Mouse (Mus musculus) MEL (cell line): ENCODE measurements around the gene Myh10. TPM values are rescaled to one million over a fixed set of nuclear protein-coding genes. Genes with fewer than 3 reads are reported as not detected.

ENCODE experiments used
- DNase-seq: peaks from one replicate; pipeline ENCODE4 v3.0.0; 2011; ENCODE audit warnings: low read depth, low spot score
- H3K27ac ChIP-seq: 2 replicates; pipeline ENCODE4 v1.5.1; 2012; ENCODE audit warnings: low read depth, mild to moderate bottlenecking, control low read depth, low read length, moderate library complexity; ENCODE audit not compliant: control insufficient read depth
- H3K27me3 ChIP-seq, 2 experiments: fragments of 150-350 bp in 1 of 2; sonication (generic) in 1 of 2; 2 replicates each; pipeline ENCODE4 v1.6.1; 2012; ENCODE audit warnings: low read length in 2 of 2, mild to moderate bottlenecking in 2 of 2, improper control_type of control experiment in 1 of 2, moderate library complexity in 1 of 2; ENCODE audit not compliant: insufficient read depth in 2 of 2, control insufficient read depth in 1 of 2
- H3K36me3 ChIP-seq, 2 experiments: 2 replicates each; pipeline ENCODE4 v1.6.1; 2012 to 2014; ENCODE audit warnings: low read length in 2 of 2, improper control_type of control experiment in 1 of 2, inconsistent platforms in 1 of 2, mild to moderate bottlenecking in 1 of 2; ENCODE audit not compliant: insufficient read depth in 2 of 2, control insufficient read depth in 1 of 2
- H3K4me1 ChIP-seq, 2 experiments: fragments of 150-350 bp in 1 of 2; sonication (generic) in 1 of 2; 2 replicates each; pipeline ENCODE4 v1.6.1; 2012; ENCODE audit warnings: low read length in 2 of 2, improper control_type of control experiment in 1 of 2, mild to moderate bottlenecking in 1 of 2; ENCODE audit not compliant: insufficient read depth in 2 of 2, control insufficient read depth in 1 of 2
- H3K4me3 ChIP-seq, 2 experiments: fragments of 150-350 bp in 1 of 2; sonication (generic) in 1 of 2; 2 replicates each; pipeline ENCODE4 v1.5.1; 2012; ENCODE audit warnings: low read depth in 2 of 2, low read length in 2 of 2, mild to moderate bottlenecking in 2 of 2, moderate library complexity in 2 of 2, control low read depth in 1 of 2, improper control_type of control experiment in 1 of 2; ENCODE audit not compliant: control insufficient read depth in 1 of 2, insufficient read depth in 1 of 2
- H3K79me2 ChIP-seq: 2 replicates; pipeline ENCODE4 v1.6.1; 2012; ENCODE audit warnings: mild to moderate bottlenecking, low read length, moderate library complexity; ENCODE audit not compliant: control insufficient read depth, poor library complexity, insufficient read depth
- H3K9ac ChIP-seq: 2 replicates; pipeline ENCODE4 v1.6.1; 2012; ENCODE audit warnings: low read depth, mild to moderate bottlenecking, control low read depth, low read length, moderate library complexity; ENCODE audit not compliant: control insufficient read depth, poor library complexity, severe bottlenecking
- H3K9me3 ChIP-seq: fragments of 150-350 bp; sonication (generic); replicated peaks from 2 replicates; pipeline ENCODE4 v1.6.1; 2012; ENCODE audit warnings: mild to moderate bottlenecking, low read length, improper control_type of control experiment, moderate library complexity; ENCODE audit not compliant: insufficient read depth
- CTCF ChIP-seq, 3 experiments: IDR thresholded peaks in 2 of 3; conservative IDR thresholded peaks in 1 of 3; 2 replicates each; pipeline ENCODE4 v1.5.1; 2011 to 2012; ENCODE audit warnings: low read length in 3 of 3, low read depth in 2 of 3, mild to moderate bottlenecking in 2 of 3, improper control_type of control experiment in 1 of 3, inconsistent platforms in 1 of 3, mixed read lengths in 1 of 3, moderate library complexity in 1 of 3; ENCODE audit not compliant: control insufficient read depth in 1 of 3, insufficient read depth in 1 of 3, poor library complexity in 1 of 3, severe bottlenecking in 1 of 3
- ELF1 ChIP-seq: IDR thresholded peaks from 2 replicates; pipeline ENCODE4 v1.6.1; 2014; ENCODE audit warnings: low read depth, mild to moderate bottlenecking, inconsistent platforms, low read length, improper control_type of control experiment, moderate library complexity
- EP300 ChIP-seq, 2 experiments: IDR thresholded peaks; 2 replicates each; pipeline ENCODE4 v1.6.1; 2011; ENCODE audit warnings: improper control_type of control experiment in 2 of 2, low read length in 2 of 2, low read depth in 1 of 2, mild to moderate bottlenecking in 1 of 2
- GATA1 ChIP-seq: IDR thresholded peaks from 2 replicates; pipeline ENCODE4 v1.6.1; 2011; ENCODE audit warnings: low read depth, low read length, improper control_type of control experiment
- MAFK ChIP-seq: IDR thresholded peaks from 2 replicates; pipeline ENCODE4 v1.6.1; 2011; ENCODE audit warnings: low read depth, mild to moderate bottlenecking, low read length, improper control_type of control experiment, borderline replicate concordance
- MAX ChIP-seq: IDR thresholded peaks from 2 replicates; pipeline ENCODE4 v1.6.1; 2011; ENCODE audit warnings: low read length, improper control_type of control experiment
- MEF2A ChIP-seq: IDR thresholded peaks from 2 replicates; pipeline ENCODE4 v1.6.1; 2014; ENCODE audit warnings: low read depth, mild to moderate bottlenecking, inconsistent platforms, low read length, improper control_type of control experiment; ENCODE audit not compliant: poor library complexity, insufficient replicate concordance, severe bottlenecking; ENCODE audit errors: extremely low read depth
- MXI1 ChIP-seq: IDR thresholded peaks from 2 replicates; pipeline ENCODE4 v1.6.1; 2011; ENCODE audit warnings: mild to moderate bottlenecking, low read depth, low read length, improper control_type of control experiment
- MYB ChIP-seq: IDR thresholded peaks from 2 replicates; pipeline ENCODE4 v1.6.1; 2011; ENCODE audit warnings: mild to moderate bottlenecking, low read depth, low read length, improper control_type of control experiment
- MYC ChIP-seq: IDR thresholded peaks from 2 replicates; pipeline ENCODE4 v1.6.1; 2011; ENCODE audit warnings: low read depth, mild to moderate bottlenecking, low read length, improper control_type of control experiment, moderate library complexity
- NELFE ChIP-seq: IDR thresholded peaks from 2 replicates; pipeline ENCODE4 v1.6.1; 2011; ENCODE audit warnings: low read depth, low read length, improper control_type of control experiment
- POLR2A ChIP-seq, 2 experiments: IDR thresholded peaks; 2 replicates each; pipeline ENCODE4 v1.6.1; 2011 to 2012; ENCODE audit warnings: low read length in 2 of 2, mild to moderate bottlenecking in 2 of 2, control low read depth in 1 of 2, improper control_type of control experiment in 1 of 2, low read depth in 1 of 2, moderate library complexity in 1 of 2; ENCODE audit not compliant: control insufficient read depth in 1 of 2, insufficient read depth in 1 of 2, poor library complexity in 1 of 2
- POLR2AphosphoS2 ChIP-seq: IDR thresholded peaks from 2 replicates; pipeline ENCODE4 v1.6.1; 2011; ENCODE audit warnings: low read length, improper control_type of control experiment
- RAD21 ChIP-seq: IDR thresholded peaks from 2 replicates; pipeline ENCODE4 v1.6.1; 2011; ENCODE audit warnings: mild to moderate bottlenecking, low read depth, low read length, improper control_type of control experiment
- TAL1 ChIP-seq: IDR thresholded peaks from 2 replicates; pipeline ENCODE4 v1.6.1; 2012; ENCODE audit warnings: mild to moderate bottlenecking, inconsistent platforms, low read length, moderate library complexity, mixed read lengths
- TCF12 ChIP-seq: IDR thresholded peaks from 2 replicates; pipeline ENCODE4 v1.6.1; 2014; ENCODE audit warnings: low read depth, mild to moderate bottlenecking, inconsistent platforms, low read length, improper control_type of control experiment, moderate library complexity
- UBTF ChIP-seq: IDR thresholded peaks from 2 replicates; pipeline ENCODE4 v1.6.1; 2012; ENCODE audit warnings: low read depth, mild to moderate bottlenecking, inconsistent platforms, low read length, improper control_type of control experiment, moderate library complexity, borderline replicate concordance; ENCODE audit not compliant: insufficient read depth
- USF1 ChIP-seq: IDR thresholded peaks from 2 replicates; pipeline ENCODE4 v1.6.1; 2014; ENCODE audit warnings: low read depth, mild to moderate bottlenecking, inconsistent platforms, low read length, improper control_type of control experiment, moderate library complexity
- USF2 ChIP-seq, 2 experiments: IDR thresholded peaks; 2 replicates each; pipeline ENCODE4 v1.6.1; 2011 to 2012; ENCODE audit warnings: improper control_type of control experiment in 2 of 2, low read length in 2 of 2, borderline replicate concordance in 1 of 2, inconsistent platforms in 1 of 2, low read depth in 1 of 2, mild to moderate bottlenecking in 1 of 2; ENCODE audit not compliant: insufficient read depth in 1 of 2
- ZKSCAN1 ChIP-seq: IDR thresholded peaks from 2 replicates; pipeline ENCODE4 v1.6.1; 2012; ENCODE audit warnings: low read depth, mild to moderate bottlenecking, inconsistent platforms, low read length, improper control_type of control experiment, moderate library complexity
- ZMIZ1 ChIP-seq: IDR thresholded peaks from 2 replicates; pipeline ENCODE4 v1.6.1; 2012; ENCODE audit warnings: low read depth, mild to moderate bottlenecking, inconsistent platforms, low read length, improper control_type of control experiment, moderate library complexity
- polyA plus RNA-seq, 2 experiments: library from polyadenylated mRNA; stranded (reverse) in 1 of 2; unstranded in 1 of 2; fragments of >175 nt in 1 of 2; fragments of >200 nt in 1 of 2; gene quantifications; 2 replicates each; pipeline versions ENCODE4 v1.2.1 to v1.2.4; 2012; ENCODE audit warnings: low replicate concordance in 2 of 2, low read depth in 1 of 2; ENCODE audit not compliant: insufficient read length in 2 of 2, insufficient read depth in 1 of 2, missing spikeins in 1 of 2
- total RNA-seq: library from RNA; depleted of rRNA; stranded (reverse); fragments of 300-350 nt; gene quantifications from 2 replicates; pipeline ENCODE4 v1.2.3, GENCODE M21; 2012

The Myh10 gene
- total and polyA plus RNA-seq, 3 experiments: 99.3 to 187 (median 127) TPM

- Histone ChIP-seq H3K4me1 (no peaks in the 10 kb centered on the region), H3K79me2 (no peaks in the 10 kb centered on the region), H3K9ac (no peak overlapping the region), H3K4me3 (no peak overlapping the region), H3K27ac (no peak overlapping the region), H3K27me3 (no peaks in the 10 kb centered on the region), H3K36me3 (peaks cover 0 to 54% of the 10 kb centered on the region in 2 experiments; a peak in 2 of 4 replicates), H3K9me3 (no peaks in the 10 kb centered on the region)
- TF ChIP-seq UBTF (no peak), POLR2AphosphoS2 (no peak), ELF1 (no peak), RAD21 (no peak), MEF2A (no peak), MAX (no peak), TAL1 (no peak), EP300 (IDR thresholded peaks at IDR 0.05; ENCODE audit: low read depth in 1 of 2, low read length in 2 of 2) (no peak), ZKSCAN1 (no peak), USF1 (no peak), ZMIZ1 (no peak), NELFE (no peak), MYC (no peak), CTCF (IDR thresholded peaks at IDR 0.05 in 2 of 3, conservative IDR thresholded peaks at IDR 0.05 in 1 of 3; ENCODE audit: control insufficient read depth in 1 of 3, insufficient read depth in 1 of 3, low read depth in 2 of 3, low read length in 3 of 3, poor library complexity in 1 of 3, severe bottlenecking in 1 of 3) (no peak), USF2 (IDR thresholded peaks at IDR 0.05; ENCODE audit: borderline replicate concordance in 1 of 2, insufficient read depth in 1 of 2, low read depth in 1 of 2, low read length in 2 of 2) (no peak), POLR2A (IDR thresholded peaks at IDR 0.05; ENCODE audit: control insufficient read depth in 1 of 2, insufficient read depth in 1 of 2, low read depth in 1 of 2, low read length in 2 of 2, poor library complexity in 1 of 2) (no peak)
- TF ChIP-seq, all 39 proteins: peak for 0
- DNase-seq: no peak
Measured at GRCm38 (mm10) chr11:68779735-68780465, 88.5 kb downstream of the Myh10 start.

DNA sequence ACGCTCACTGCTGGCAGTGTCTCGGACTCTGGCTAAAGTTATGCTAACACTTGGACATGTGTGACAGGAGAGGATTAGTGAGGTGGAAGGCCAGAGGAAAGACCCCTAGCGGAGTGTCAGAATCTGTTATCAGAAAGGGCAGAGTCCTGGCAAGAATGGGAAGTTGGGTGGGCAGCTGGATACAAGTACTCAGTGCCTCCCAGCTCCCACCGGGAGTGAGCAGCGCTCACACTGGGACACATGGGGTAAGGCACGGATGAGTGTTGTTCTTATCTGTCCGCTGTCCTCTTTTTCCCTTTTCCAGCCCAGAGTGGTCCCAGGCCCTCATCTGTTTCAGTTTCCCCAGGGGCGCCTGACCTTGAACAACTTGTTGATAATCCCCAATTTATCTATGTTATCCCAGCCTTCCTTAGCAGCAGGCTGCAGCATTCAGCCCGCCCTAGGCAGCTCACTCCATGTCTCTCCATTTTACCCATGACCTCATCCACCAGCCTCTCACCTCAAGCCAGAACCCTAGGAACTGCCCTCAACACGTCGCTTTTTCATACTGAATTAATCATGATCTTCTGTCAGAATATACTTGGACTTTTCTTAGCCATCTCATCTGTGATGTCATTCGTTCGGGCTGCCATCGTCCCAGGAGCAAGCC, 89.2 kb downstream of the Myh10 start:
- H3K27ac ChIP-seq: no peak overlapping the region
- H3K9me3 ChIP-seq: no peaks in the 10 kb centered on the region
- no peak for DNase-seq
- H3K36me3 ChIP-seq: peaks cover 0 to 58% of the 10 kb centered on the region in 2 experiments; a peak in 2 of 4 replicates
- H3K9ac ChIP-seq: no peak overlapping the region
- no peaks in the 10 kb centered on the region for H3K27me3 ChIP-seq
- H3K4me3 ChIP-seq: no peak overlapping the region
- H3K79me2 ChIP-seq: no peaks in the 10 kb centered on the region
- H3K4me1 ChIP-seq: no peaks in the 10 kb centered on the region
- TF ChIP-seq MAFK (no peak), MXI1 (no peak), NELFE (no peak), ELF1 (no peak), TCF12 (no peak), MYB (no peak), GATA1 (no peak)
